Mouse (Mus musculus) megakaryocyte-erythroid progenitor cell, adult 5-6 weeks (primary cell): Measurements from ENCODE around the gene Twf2. TPM values are rescaled to one million over a fixed set of nuclear protein-coding genes. Genes with fewer than 3 reads are reported as not detected.

Experiments used
- ATAC-seq: replicated peaks from 2 replicates; pipeline ENCODE4 v1.8.0; 2016; ENCODE audit warnings: mild to moderate bottlenecking, inconsistent platforms; ENCODE audit not compliant: severe bottlenecking, poor library complexity, low FRiP score, low TSS enrichment
- total RNA-seq, 2 experiments: library from RNA; stranded (forward) in 1 of 2; stranded (reverse) in 1 of 2; fragments of 200-1000, 215-1000 nt in 1 of 2; fragments of >200 nt in 1 of 2; fragmentation: Nextera tagmentation in 1 of 2; gene quantifications; 2 replicates each; pipeline ENCODE4 v1.2.3; 2014 to 2017

Gene Twf2
- total RNA-seq, 2 experiments from 2014 or later, result 11.4 to 13.7 TPM

DNA sequence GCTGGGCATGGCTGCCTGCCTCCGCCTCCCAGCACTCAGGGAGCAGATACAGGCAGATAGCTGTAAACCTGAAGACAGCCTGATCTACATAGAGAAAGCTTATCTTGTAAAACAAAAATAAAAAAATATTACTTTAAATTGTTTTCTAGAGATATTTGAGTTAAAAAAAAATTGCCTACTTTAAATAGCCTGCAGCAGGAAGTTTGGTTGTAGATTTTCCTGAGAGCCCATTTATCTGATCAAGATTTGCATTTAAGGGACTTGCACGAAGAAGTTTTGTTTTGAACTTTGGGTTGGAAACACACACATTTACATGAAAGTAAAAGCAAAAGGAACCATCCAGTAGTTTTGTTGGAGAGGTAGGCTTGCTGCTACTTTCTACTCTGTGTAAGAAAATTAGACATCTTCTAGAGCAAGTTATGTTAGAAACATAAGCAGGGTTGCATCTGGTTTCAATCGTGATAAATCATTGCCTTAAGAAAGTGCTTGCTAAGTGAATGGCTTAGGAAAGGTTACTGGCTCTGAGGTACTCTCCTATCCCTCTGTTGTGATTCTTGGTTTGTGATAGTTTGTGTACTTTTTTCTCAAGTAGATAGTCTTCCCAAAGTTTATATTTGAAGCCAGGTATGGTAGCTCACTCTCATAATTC lies 27.2 kb upstream of the Twf2 start:
- no peak for ATAC-seq

DNA sequence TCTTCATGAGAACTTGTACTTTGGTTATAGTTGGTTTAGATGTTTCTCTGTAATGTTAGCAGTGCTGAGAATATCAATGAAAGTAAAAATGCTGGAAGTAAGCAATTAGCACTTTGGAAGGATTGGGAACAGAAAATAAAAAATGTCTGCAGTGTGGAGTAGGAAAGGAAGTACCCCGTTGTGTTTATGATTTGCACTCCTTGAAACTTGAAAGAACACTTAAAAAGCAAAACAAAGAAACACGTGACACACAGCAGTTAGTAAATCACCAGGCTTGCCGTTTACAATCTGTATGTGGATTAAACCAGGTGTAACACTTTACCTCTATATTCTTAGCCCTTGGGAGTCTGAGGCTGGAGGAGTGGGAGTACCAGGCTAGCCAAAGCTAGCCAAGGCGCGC lies 26.1 kb upstream of the Twf2 start:
- no peak for ATAC-seq

DNA sequence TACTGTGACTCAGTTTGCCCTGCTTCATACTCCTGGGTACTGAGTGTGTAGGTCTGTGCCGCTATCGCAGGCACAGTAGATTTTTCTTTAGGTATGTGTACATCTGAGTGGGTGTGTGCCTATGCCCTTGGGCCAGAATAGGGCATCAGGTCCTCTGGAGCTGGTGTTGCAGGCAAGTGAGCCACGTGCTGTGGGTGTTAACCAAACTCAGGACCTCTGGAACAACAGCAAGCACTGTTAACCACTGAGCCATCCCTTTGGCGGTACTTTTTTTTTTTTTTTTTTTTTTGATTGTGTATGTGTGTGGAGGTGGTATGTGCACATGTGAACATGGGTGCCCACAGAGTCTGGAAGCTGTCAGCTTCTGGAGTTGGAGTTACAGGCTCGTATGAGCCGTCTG lies 25.1 kb upstream of the Twf2 start:
- no peak for ATAC-seq

DNA sequence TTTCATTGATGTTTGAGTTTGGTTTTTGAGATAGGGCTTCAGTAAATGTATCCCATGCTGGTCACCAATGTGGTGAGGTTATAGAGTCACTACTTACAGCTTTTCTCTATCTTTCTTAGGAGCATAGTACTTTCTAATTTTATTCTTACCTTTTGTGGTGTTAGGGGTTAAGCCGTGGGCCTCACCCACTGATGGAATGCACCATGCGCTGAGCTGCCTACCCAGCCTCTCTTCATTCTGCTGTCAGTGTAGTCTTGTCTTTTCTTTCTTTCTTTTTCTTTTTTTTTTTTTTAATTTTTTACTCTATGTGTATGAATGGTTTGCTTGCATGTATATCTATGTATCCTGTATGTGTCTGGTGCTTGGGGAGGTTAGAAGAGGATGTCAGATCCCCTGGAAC lies 23.5 kb upstream of the Twf2 start:
- no peak for ATAC-seq

DNA sequence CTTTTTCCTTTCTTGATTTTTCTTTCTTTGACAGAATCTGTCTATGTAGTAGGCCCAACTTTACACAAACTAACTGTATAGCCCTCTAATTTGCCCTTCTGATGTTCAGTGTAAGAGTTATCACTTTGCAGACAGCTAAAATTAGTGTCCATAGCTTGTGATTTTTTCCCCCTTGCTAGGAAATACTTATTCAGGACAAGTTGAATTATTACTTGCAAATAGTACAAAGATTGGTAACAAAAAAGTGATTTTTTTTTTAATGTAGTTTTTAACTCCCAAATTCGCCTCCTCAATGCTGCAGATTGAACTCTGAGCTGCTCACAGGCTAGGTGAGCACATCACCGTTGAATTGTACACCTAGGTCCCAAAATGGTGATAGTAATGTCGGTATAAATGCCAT lies 22.9 kb upstream of the Twf2 start:
- no peak for ATAC-seq

DNA sequence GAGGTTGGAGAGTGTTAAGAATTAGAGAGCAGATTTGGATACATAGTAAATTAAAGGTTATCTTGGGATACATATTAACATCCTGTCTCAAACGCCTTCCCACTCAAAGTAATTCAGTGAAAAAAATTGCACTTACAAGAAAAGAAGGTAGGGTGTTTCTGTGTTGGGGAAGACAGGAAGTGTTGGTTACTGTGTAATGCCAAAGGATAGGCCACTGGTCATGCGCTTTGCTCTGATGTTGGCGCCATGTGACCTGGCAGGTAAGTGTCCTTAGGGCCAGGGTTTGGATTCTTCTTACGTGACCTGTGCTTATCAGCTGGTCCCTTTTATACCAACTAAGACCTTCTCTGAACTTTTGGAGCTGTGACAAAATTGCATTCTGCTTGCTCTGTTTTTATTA lies 20.8 kb upstream of the Twf2 start:
- ATAC-seq, result no peak

DNA sequence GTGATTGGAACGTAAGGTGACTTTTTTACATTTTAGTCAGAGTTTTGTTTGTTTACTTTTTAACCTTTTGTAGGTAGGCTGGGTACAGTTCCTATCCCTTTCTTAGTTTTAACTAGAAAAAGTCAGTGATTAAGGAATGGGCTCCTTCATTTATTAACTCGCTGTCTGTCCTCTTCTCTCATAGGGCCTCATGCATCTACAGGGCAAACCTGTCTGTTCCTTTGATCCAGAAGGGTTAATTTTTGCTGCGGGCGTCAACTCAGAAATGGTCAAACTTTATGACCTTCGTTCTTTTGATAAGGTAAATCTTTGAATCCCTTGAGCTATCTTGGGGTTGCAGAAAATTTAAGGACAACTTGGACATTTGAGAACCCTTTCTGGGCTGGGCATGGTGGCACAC lies 18.9 kb upstream of the Twf2 start:
- no peak for ATAC-seq

DNA sequence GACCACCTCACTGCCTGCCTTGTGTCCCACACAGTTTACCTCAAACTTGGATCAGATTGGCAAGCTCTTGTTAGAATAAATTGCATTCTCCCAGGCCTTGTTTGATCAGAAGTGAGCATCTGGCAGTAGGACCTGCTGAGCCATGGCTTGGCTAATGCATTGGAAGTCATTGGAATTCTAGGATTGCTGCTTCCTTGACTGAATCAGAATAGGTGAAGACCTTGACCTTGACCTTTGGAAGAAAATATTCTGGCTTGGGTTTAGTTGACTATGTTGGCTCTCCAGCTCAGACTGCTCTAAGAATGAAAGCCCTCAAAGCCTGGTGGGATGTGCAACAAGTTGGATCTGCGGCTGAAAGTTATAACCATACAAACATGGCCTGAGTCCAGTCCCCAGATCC lies 11.6 kb upstream of the Twf2 start:
- ATAC-seq, result no peak

DNA sequence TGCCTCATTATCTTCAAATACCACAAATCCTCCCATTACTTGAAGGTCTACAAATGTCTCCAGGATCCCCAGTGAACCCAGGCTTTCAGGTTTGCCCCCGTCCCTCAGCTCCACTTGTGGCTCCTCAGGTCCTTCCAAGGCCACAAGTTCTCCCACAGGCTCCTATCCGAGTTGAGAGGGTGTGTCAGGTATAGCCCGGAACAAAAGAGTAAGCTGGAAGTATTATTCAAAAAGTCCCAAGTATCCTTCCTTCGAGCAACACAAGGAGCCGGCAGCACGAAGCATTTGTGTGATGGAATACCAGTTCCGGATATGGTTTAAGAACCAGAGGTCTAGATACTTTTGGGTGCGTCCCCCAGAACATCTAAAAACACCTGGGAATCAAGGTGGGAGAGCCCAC lies 10.9 kb upstream of the Twf2 start:
- ATAC-seq, result no peak

DNA sequence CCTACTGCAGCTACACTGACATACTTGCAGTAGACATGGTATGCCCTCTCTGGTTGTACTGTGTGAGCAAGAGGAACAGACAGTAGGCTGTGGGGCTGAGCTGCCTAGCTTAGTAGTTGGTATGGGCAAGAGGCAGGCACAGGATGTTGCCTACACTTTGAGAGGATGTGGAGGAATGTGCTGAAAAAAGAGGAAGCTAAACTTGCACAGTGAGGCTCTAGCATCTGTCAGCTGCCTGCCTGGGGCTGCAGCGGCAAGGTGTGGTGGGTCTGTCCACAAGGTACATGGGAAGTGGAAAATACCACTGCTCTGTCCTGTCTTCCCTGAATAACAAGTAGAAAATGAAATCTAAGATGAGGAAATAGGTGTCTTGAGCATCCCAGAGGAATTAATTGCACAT lies 9.9 kb upstream of the Twf2 start:
- no peak for ATAC-seq

DNA sequence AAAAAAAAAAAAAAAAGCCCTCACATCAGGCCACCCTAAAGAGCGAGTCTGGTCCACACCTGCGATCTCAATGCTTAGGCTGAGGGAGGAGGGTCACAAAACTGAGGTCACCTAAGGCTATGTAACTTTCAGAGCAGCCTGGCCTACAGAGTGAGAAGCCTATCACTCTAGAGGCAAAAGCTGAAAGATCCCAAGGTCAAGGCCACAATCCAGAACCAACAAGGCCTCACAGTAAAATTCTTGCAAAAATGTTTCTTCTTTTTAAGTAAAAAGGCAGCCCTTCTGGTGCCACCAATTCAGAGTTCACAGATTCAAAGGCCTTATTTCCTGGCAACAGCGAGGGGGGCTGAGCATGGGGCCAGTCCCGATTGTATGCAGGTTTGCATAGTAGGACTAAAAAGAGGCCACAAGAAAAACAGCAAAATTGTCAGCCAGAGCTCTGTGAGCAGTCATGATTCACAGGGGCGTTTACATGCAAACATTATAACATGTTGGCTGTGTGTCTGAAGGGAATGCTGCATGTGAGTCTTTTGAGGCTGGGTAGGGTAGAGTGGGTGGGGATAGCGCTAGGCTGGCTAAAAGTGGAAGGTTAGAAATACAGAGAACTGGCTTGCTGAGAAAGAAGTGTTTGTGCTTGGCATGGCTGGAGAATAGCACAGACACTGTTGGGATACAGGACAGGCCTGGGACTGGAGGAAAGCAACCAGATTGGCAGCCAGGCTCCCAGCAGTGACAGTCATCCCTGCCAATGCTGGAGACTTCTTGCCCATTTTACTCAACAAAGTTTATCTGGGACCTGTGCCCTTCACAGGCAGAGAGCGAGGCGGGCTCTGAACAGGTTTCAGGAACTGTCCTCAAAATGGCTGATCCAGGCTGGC lies 8.7 kb upstream of the Twf2 start:
- ATAC-seq, result no peak

DNA sequence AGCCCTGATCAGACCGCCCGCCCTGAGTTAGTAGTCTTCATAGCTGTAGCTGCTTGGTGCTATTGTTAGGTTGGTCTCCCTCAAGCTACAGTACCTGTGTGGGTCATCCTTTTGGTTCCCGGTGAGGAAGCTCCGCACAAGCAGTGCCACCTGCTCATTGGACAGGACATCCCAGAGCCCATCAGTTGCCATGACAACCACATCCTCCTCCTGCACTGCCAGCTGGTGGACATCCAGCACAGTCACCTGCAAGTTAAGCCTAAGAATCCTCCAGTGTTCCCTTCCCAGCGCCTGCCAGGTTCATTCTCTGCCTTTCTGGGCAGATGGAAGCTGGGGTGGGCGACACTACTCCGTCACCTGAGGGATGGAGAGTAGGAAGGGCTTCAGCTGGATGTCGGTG lies 7.2 kb upstream of the Twf2 start:
- ATAC-seq, result no peak

DNA sequence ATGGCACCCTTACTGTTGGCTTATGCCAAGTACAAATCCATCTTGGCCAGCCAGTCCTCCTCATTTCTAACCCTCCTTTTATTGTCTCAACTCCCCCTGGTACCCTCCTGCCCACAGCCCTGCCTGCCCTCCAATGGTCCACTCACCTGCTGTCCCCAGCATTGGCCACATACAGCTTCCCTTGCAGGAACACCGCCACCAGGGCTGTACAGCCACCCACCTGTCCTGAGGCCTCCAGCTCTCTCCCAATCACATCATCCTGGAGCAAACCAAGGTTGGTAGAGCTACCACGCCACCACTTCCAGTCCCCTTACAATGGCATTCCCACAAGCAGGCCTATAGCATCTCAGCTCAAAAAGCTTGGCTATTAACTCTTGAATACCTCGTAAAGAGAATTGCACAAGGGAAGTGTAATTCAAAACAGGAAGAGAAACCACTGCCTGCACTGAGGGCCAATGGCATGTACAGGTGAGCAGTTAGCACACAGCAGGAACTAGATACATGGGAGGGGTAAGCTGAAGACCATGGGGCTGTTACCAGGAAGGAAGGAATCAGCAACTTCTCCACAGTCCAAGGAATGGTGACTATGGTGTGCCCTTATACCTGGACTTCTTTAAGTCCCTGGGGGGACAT lies 5.7 kb upstream of the Twf2 start:
- no peak for ATAC-seq

DNA sequence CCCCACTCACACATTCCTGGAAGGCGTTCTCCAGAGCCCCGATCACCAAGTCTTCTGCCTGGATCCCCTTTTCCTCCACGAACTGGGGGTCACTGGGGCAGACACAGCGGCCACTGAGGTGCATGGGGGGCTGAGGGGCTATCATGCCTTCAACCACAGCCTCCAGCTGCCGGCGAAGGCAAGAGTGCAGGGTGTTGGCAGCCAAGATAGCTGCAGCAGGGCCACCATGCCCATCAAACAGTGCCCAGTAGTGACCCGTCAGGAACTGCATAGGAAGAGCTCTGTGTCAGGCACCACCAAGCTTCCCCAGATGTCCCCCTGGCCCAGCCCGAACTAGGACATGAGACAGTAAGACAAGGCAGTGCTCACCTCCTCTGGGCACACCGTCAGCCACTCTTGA lies 5.2 kb upstream of the Twf2 start:
- no peak for ATAC-seq

DNA sequence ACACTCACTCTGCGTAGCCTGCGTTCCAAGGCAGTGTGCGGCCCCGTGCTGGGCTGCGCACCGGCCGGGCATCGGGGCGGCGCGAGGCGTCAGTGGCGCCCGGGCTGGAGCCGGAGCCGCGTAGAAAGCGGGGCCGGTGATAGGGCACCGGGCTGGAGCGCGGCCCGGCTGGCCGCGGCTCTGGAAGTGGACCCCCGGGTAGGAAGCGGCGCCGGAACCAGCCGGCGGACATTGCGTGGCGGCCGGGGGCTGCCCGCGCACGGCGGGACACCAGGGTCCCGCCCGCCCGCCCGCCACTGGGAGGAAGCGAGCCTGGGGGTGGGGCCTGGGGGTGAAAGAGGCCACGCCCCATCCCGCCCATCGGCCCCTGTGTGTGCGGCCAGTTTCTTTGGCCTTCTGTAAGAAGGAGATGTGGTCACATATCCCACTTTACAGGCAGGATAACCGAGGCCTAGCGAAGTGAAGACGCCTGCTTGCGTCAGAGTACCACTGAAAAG lies 3.9 kb upstream of the Twf2 start:
- peak; percentile 32 for ATAC-seq

DNA sequence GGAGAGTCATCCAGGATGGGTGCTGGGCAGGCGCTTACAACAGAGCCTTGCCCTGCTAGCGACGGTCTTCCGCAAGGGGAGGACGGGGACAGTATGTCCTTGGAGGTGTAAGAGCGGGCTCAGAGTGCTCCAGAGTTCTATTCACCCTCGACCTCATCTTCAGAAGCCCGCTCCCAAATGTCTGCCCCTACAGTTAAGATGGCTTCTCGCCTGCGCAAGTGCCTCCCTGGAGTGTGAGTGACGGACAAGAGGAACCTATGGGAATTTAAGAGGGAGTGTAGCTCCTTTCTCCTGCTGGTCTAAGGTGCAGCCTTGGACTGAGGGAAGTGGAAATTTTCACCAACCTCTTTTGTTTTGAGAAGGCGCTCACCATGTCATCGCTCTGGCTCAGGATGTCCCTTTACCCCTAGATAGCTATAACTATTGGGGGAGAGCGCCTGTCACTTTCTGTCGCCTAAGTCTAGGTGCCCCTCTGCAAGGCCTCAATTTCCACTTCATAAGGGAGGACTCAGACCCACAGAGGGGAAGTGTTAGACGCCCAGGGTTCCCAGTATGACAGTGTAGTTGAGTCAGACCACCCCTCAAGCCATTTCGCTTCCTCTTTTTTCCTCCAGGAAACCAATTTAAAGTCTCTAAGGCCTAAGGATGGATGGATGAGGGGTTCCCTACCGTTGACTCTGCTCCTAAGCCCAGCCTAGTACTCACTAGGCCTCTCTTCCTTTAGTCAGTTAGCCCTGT lies 3.2 kb upstream of the Twf2 start, which contains the start of gene Ppm1m:
Ppm1m (minus strand) TSS at position 212 of the 738 bp plus-strand sequence.
- ATAC-seq, result no peak

DNA sequence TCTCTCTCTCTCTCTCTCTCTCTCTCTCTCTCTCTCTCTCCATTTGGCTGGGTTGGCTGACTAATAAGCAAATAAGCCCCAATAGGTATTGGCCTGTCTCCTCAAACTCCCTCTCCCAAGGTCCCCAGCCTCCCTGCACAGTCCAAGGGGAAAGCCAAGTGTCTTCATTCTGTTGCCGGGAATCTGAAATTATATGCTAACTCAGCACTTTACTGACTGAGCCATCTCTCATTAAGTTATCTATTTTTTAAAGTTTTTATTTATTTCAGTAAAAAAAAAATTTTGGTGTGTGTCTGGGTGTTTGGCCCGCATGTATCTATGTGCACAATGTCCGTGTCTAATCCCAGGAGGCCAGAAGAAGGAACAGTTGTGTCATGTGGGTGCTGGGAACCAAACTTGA lies 1.0 kb upstream of the Twf2 start:
- ATAC-seq, result no peak

DNA sequence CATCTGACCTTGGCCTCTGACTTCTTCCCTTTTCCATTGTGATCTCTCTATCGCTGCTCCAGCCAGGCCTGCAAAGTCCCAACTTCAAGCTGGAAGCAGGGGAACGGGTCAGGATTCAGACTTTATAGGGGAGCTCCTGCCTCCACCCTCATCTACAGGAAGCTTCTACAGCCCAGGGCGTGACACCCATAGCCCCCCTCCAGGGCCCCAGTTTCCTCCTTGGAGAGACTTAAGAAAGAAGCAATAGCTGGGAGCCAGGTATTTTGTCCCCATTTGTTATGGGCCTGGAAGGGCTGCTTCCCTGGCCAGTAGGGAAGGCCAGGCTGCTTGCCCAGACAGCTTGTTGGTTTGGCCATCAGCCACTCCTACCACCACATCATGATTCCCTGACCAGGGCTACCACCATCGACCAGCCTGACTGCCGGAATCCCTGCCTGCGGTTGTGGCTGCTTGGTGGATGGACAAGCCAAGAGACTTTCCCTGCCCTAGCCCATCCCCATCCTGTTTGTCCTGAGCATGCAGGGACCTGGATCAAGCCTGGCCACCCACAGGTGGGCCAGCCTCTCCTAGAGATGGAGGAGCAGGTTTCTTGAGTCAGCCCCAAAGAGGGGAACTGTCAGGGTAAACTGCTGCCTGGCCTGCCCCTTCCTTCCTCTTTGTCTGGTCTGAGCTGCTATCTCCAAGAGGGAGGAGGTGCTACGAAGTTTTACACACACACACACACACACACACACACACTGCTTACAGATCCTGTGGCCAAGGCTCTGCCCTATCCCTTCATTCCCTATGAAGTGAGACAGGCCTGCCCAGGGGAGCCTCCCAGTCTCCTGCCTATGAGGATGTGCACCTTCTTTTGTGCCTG lies 1.3 kb downstream of the Twf2 start:
- ATAC-seq, result no peak

DNA sequence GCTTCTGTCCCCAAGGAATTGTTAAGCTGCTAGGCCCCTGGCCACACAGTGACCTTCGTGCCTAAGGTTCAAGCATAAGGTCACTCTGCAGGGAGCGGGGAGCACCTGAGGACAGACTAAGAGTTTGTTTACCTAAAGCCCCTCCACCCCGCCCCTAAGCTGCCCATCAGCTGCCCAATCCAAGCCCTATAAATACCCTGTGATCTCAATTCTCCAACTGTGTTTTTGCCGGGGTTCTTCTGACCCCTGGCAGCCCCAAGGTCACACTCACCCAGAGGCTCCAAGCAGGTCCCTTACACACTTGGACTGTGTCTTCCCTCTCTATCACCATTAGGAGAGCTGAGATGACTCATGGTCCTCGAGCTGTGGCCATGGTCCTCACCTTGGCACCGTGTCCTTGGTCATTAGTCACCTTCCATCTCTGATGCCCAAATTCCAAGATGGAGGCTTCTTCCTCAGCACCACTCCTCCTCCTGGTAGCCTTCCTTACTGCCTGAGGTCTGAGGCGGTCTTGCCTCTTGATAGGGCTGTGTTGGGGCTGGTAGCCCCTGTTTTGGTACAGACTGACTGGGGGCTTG lies 2.9 kb downstream of the Twf2 start:
- no peak for ATAC-seq
